In the genomic region with DNA sequence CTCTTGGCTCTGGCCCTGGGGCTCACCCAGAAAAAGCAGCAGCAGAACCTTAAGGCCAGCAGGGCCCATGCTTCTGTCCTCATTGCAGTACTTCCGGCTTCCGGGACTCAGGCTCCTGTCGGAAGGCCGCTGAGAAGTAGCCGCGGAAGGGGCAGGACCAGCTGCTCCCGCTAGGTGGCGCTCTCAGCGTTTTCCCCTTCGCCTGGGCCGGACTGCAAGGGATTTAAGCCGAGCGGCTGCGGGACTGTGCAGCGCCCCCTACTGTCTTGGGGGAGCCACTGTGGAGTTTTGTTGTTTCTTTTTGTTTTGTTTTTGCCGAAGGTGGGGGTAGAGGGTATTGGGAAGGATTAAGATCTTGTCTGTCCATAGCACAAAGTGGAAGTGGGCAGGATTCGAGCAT, we compare ENCODE assay signal across 11 mouse cellular contexts. TPM values are rescaled to one million over a fixed set of nuclear protein-coding genes. Genes with fewer than 3 reads are reported as not detected.
DNase-seq lines count a peak whose midpoint lies in the region; ATAC-seq and TF ChIP-seq lines count a peak whose summit lies in the region.
"Had no signal": no experiment of that assay in that cellular context is flagged by ENCODE, and none has a peak within 500 bp of the region (broad histone marks: within the 10 kb centered on the region; RNA-seq: fewer than 3 reads in every experiment).

A gene (minus strand): TSS at position 69 of the 400 bp plus-strand sequence.

- no peak within 1 kb of the TSS for H3K4me2 ChIP-seq in forebrain, postnatal 0 days (ENCODE audit: low read depth)
- H3K4me2 ChIP-seq in forebrain, embryonic 12.5 days, result no peak within 1 kb of the TSS
- peak within 1 kb of the TSS; percentile 16; the same call in 1 of the 2 replicates for H3K4me2 ChIP-seq in liver, embryonic 14.5 days (ENCODE audit: low read depth)
- H3K4me2 ChIP-seq in midbrain, embryonic 16.5 days (ENCODE audit: low read length), result no peak within 1 kb of the TSS
- H3K4me2 ChIP-seq: midbrain, embryonic 12.5 days had no signal

- H3K36me3 ChIP-seq in forebrain, postnatal 0 days (ENCODE audit: insufficient read depth), result no peaks in the 10 kb centered on the region
- no peaks in the 10 kb centered on the region for H3K36me3 ChIP-seq in forebrain, embryonic 12.5 days (replicated peaks)
- H3K36me3 ChIP-seq in liver, embryonic 14.5 days (replicated peaks; ENCODE audit: control insufficient read depth, insufficient read depth, low read depth), result no peaks in the 10 kb centered on the region
- H3K36me3 ChIP-seq in midbrain, embryonic 16.5 days (ENCODE audit: control insufficient read depth, insufficient read depth, low read length), result no peaks in the 10 kb centered on the region
- H3K36me3 ChIP-seq: G1E; midbrain, embryonic 12.5 days had no signal

- peak; percentile 32 for TF ChIP-seq CTCF in forebrain, postnatal 0 days (IDR thresholded peaks at IDR 0.05; ENCODE audit: low read depth)
- TF ChIP-seq CTCF in liver, embryonic 14.5 days (IDR thresholded peaks at IDR 0.05; ENCODE audit: low read depth), result peak; percentile 78

- ATAC-seq in forebrain, postnatal 0 days, result no peak
- ATAC-seq in forebrain, embryonic 12.5 days (ENCODE audit: low FRiP score), result no peak
- no peak for ATAC-seq in liver, embryonic 14.5 days (ENCODE audit: insufficient read depth)
- ATAC-seq in midbrain, embryonic 16.5 days, result no peak

- WGBS in forebrain, postnatal 0 days, result 80% methylated on average over 17 of the region's 17 CpGs
- 84% methylated on average over 17 of the region's 17 CpGs for WGBS in forebrain, embryonic 12.5 days
- 75% methylated on average over 17 of the region's 17 CpGs for WGBS in liver, embryonic 14.5 days (ENCODE audit: insufficient replicate concordance)
- 81% methylated on average over 17 of the region's 17 CpGs for WGBS in midbrain, embryonic 16.5 days

- no peak for DNase-seq in forebrain, postnatal 0 days
- peak; percentile 15 for DNase-seq in right cerebral cortex, postnatal 14 days
- DNase-seq in right cerebral cortex, adult 2 months (ENCODE audit: low spot score in 2 of 2), result no peak
- peak in 1 of 3 experiments; percentile 12 for DNase-seq in liver, embryonic 14.5 days (ENCODE audit: low read depth in 3 of 3, low spot score in 3 of 3)
- DNase-seq in thymus, postnatal 25 days, result peak; percentile 2
- DNase-seq in layer of hippocampus, adult 11-12 months (ENCODE audit: low spot score), result no peak
- DNase-seq: cerebellum, adult 9-10 months had no signal

- H3K4me3 ChIP-seq in forebrain, postnatal 0 days (ENCODE audit: low read depth, low read length), result no peak within 1 kb of the TSS
- H3K4me3 ChIP-seq in forebrain, embryonic 12.5 days (replicated peaks), result no peak within 1 kb of the TSS
- no peak within 1 kb of the TSS for H3K4me3 ChIP-seq in liver, embryonic 14.5 days (ENCODE audit: insufficient read depth in 1 of 2, low read depth in 2 of 2, low read length in 2 of 2)
- H3K4me3 ChIP-seq in midbrain, embryonic 16.5 days (ENCODE audit: low read depth, low read length), result no peak within 1 kb of the TSS
- H3K4me3 ChIP-seq: midbrain, embryonic 12.5 days had no signal

- TF ChIP-seq EP300 in liver, embryonic 14.5 days (IDR thresholded peaks at IDR 0.05; ENCODE audit: low read depth), result no peak

- H3K4me1 ChIP-seq in forebrain, postnatal 0 days (ENCODE audit: insufficient read depth), result no peaks in the 10 kb centered on the region
- H3K4me1 ChIP-seq in forebrain, embryonic 12.5 days, result no peaks in the 10 kb centered on the region
- peaks cover 11 to 12% of the 10 kb centered on the region in 2 experiments for H3K4me1 ChIP-seq in liver, embryonic 14.5 days (replicated peaks; ENCODE audit: control insufficient read depth in 2 of 2, insufficient read depth in 2 of 2, low read length in 1 of 2)
- H3K4me1 ChIP-seq in midbrain, embryonic 16.5 days (ENCODE audit: control insufficient read depth, insufficient read depth, low read length), result no peaks in the 10 kb centered on the region
- H3K4me1 ChIP-seq: midbrain, embryonic 12.5 days had no signal

- no peak within 1 kb of the TSS for H3K27ac ChIP-seq in forebrain, postnatal 0 days (ENCODE audit: low read depth, low read length)
- H3K27ac ChIP-seq in forebrain, embryonic 12.5 days, result no peak within 1 kb of the TSS
- peak within 1 kb of the TSS; percentile 36 for H3K27ac ChIP-seq in liver, embryonic 14.5 days
- H3K27ac ChIP-seq in midbrain, embryonic 16.5 days (ENCODE audit: low read length), result no peak within 1 kb of the TSS
- H3K27ac ChIP-seq: midbrain, embryonic 12.5 days had no signal

- no peaks in the 10 kb centered on the region for H3K27me3 ChIP-seq in forebrain, postnatal 0 days (ENCODE audit: insufficient read depth, low read length)
- no peaks in the 10 kb centered on the region for H3K27me3 ChIP-seq in forebrain, embryonic 12.5 days
- no peaks in the 10 kb centered on the region for H3K27me3 ChIP-seq in liver, embryonic 14.5 days (ENCODE audit: control insufficient read depth, insufficient read depth, low read length)
- no peaks in the 10 kb centered on the region for H3K27me3 ChIP-seq in midbrain, embryonic 16.5 days (ENCODE audit: control insufficient read depth, insufficient read depth, low read depth, low read length)
- H3K27me3 ChIP-seq: midbrain, embryonic 12.5 days had no signal

- no peaks in the 10 kb centered on the region for H3K9me3 ChIP-seq in forebrain, postnatal 0 days (ENCODE audit: low read length)
- H3K9me3 ChIP-seq in forebrain, embryonic 12.5 days, result 0 out of 2 replicates have a peak, but pooled peaks cover 3% of the 10 kb centered on the region
- no peaks in the 10 kb centered on the region for H3K9me3 ChIP-seq in liver, embryonic 14.5 days (ENCODE audit: control insufficient read depth, low read length)
- H3K9me3 ChIP-seq in midbrain, embryonic 16.5 days (replicated peaks; ENCODE audit: control insufficient read depth, low read length, poor library complexity, severe bottlenecking), result no peaks in the 10 kb centered on the region
- H3K9me3 ChIP-seq: G1E; midbrain, embryonic 12.5 days had no signal

- H3K9ac ChIP-seq in forebrain, postnatal 0 days, result no peak within 1 kb of the TSS
- no peak within 1 kb of the TSS for H3K9ac ChIP-seq in forebrain, embryonic 12.5 days
- H3K9ac ChIP-seq in liver, embryonic 14.5 days (replicated peaks), result no peak within 1 kb of the TSS
- no peak within 1 kb of the TSS for H3K9ac ChIP-seq in midbrain, embryonic 16.5 days (ENCODE audit: low read depth, low read length)
- H3K9ac ChIP-seq: midbrain, embryonic 12.5 days had no signal

RNA-seq across cellular contexts. Expression of the gene that starts here (rescaled TPM):
- total RNA-seq in forebrain, postnatal 0 days (2014; rRNA removed), result not detected in 2 replicates
- polyA plus RNA-seq in forebrain, postnatal 0 days (2015; fragmentation: Nextera tagmentation; extraction: Ambion mirVana), result not detected in 2 replicates
- polyA plus RNA-seq in forebrain, embryonic 12.5 days (2016; fragmentation: Nextera tagmentation; extraction: Ambion mirVana), result not detected in 2 replicates
- not detected in 2 replicates for polyA plus RNA-seq in liver, embryonic 14.5 days (2012; rRNA removed)
- polyA plus RNA-seq in liver, embryonic 14.5 days (2014; fragmentation: Nextera tagmentation; extraction: Ambion mirVana), result not detected in 2 replicates
- polyA plus RNA-seq in midbrain, embryonic 16.5 days (2015; fragmentation: Nextera tagmentation; extraction: Ambion mirVana), result not detected in 2 replicates
- total RNA-seq: G1E had no signal
- polyA plus RNA-seq: G1E; midbrain, embryonic 12.5 days had no signal

Comparison
In these comparisons a context has a peak if more than half of its experiments do, and no peak if none do; other contexts are left out.
1. DNase-seq: peak in right cerebral cortex, postnatal 14 days (single experiment) and thymus, postnatal 25 days (single experiment); none in forebrain, postnatal 0 days (single experiment), right cerebral cortex, adult 2 months (0 of 2) and layer of hippocampus, adult 11-12 months (single experiment).